Mouse (Mus musculus) hindbrain, embryonic 11.5 days (tissue): ENCODE results near the gene Plekhd1. TPM values are rescaled to one million over a fixed set of nuclear protein-coding genes. Genes with fewer than 3 reads are reported as not detected.

Experiments
- ATAC-seq: fragments of 200-750 bp; cut with Nextera tagmentation; 2 replicates; pipeline ENCODE4 v1.8.0; 2017; ENCODE audit warnings: mild to moderate bottlenecking, moderate TSS enrichment, moderate library complexity; ENCODE audit not compliant: low FRiP score
- DNase-seq: peaks from one replicate; pipeline ENCODE4 v3.0.0-alpha.2; 2015; ENCODE audit warnings: low spot score
- H3K27ac ChIP-seq: fragments of 300-500 bp; sonication (generic); 2 replicates; pipeline ENCODE4 v1.5.1; 2014; ENCODE audit warnings: mild to moderate bottlenecking, low read depth, low read length
- H3K27me3 ChIP-seq: fragments of 300-500 bp; sonication (generic); 2 replicates; pipeline ENCODE4 v1.6.1; 2014; ENCODE audit warnings: mild to moderate bottlenecking, low read length, moderate library complexity, mixed read lengths; ENCODE audit not compliant: control insufficient read depth, insufficient read depth
- H3K36me3 ChIP-seq: fragments of 300-500 bp; sonication (generic); 2 replicates; pipeline ENCODE4 v1.6.1; 2014; ENCODE audit warnings: mild to moderate bottlenecking, low read length, moderate library complexity, mixed read lengths; ENCODE audit not compliant: control insufficient read depth, insufficient read depth
- H3K4me1 ChIP-seq: fragments of 300-500 bp; sonication (generic); replicated peaks from 2 replicates; pipeline ENCODE4 v1.6.1; 2014; ENCODE audit warnings: low read length, mixed read lengths; ENCODE audit not compliant: control insufficient read depth, insufficient read depth
- H3K4me2 ChIP-seq: fragments of 300-500 bp; sonication (generic); replicated peaks from 2 replicates; pipeline ENCODE4 v1.6.1; 2014; ENCODE audit warnings: mild to moderate bottlenecking, low read depth, low read length
- H3K4me3 ChIP-seq: fragments of 300-500 bp; sonication (generic); 2 replicates; pipeline ENCODE4 v1.5.1; 2014; ENCODE audit warnings: low read depth, low read length
- H3K9ac ChIP-seq: fragments of 300-500 bp; sonication (generic); 2 replicates; pipeline ENCODE4 v1.6.1; 2014; ENCODE audit warnings: low read depth, low read length
- H3K9me3 ChIP-seq: fragments of 300-500 bp; sonication (generic); 2 replicates; pipeline ENCODE4 v1.6.1; 2016; ENCODE audit warnings: low read length; ENCODE audit not compliant: control insufficient read depth
- WGBS: fragments of 180-500 bp; shearing (Covaris S2); extraction: QIAGEN DNeasy Blood & Tissue Kit; methylation state at CpG from one replicate; pipeline ENCODE4 v1.1.7; 2014; 5-methylcytosine and 5-hydroxymethylcytosine counted together
- polyA plus RNA-seq: library from polyadenylated mRNA; unstranded; fragments of >200 nt; fragmentation: Nextera tagmentation; extraction: Ambion mirVana; gene quantifications from 2 replicates; pipeline ENCODE4 v1.2.1, GENCODE M21; 2014

The Plekhd1 gene
- polyA plus RNA-seq, 1 experiment from 2014 or later: 1.1 TPM

GRCm38 (mm10) chr12:80689696-80690095 lies 2.7 kb upstream of the Plekhd1 start:
- H3K9ac ChIP-seq: no peak overlapping the region

DNA sequence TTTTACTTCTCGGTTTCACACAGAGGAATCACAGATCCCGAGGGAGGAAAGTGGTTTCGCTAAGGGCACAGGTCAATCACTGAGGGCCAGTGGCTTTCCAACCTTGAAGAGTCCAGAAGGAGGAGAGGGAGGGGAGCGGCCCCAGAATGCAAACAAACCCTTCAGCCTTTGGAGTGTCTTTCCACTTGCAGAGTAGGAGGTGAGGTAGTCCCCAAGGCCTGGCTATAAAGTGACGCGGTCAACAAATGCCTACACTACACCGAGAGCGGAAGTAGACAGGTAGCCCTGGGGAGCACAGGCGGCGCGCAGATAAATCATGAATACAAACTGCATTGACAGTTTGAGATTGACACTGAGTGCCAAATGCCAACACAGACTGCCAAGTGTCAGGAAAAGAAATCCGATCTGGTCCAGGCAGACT lies 710 bp upstream of the Plekhd1 start:
- no peak overlapping the region for H3K4me3 ChIP-seq
- H3K27me3 ChIP-seq: peaks cover 31% of the 10 kb centered on the region
- no peak for ATAC-seq
- H3K4me2 ChIP-seq: peak overlapping the region; percentile 46; the same call in 1 of the 2 replicates
- no peaks in the 10 kb centered on the region for H3K9me3 ChIP-seq
- H3K4me1 ChIP-seq: no peaks in the 10 kb centered on the region
- DNase-seq: peak; percentile 9
- 11% methylated on average over 12 of the region's 12 CpGs for WGBS
- no peak overlapping the region for H3K27ac ChIP-seq
- H3K9ac ChIP-seq: no peak overlapping the region
- no peaks in the 10 kb centered on the region for H3K36me3 ChIP-seq

More at GRCm38 (mm10) chr12:80689696-80690095, 2.7 kb upstream of the Plekhd1 start:
- Histone ChIP-seq H3K4me1 (no peaks in the 10 kb centered on the region), H3K9me3 (no peaks in the 10 kb centered on the region), H3K4me3 (no peak overlapping the region), H3K4me2 (no peak overlapping the region), H3K36me3 (no peaks in the 10 kb centered on the region), H3K27ac (no peak overlapping the region), H3K27me3 (peaks cover 31% of the 10 kb centered on the region)
- WGBS: 53% methylated on average over 5 of the region's 5 CpGs
- DNase-seq (peak; percentile 11), ATAC-seq (no peak)

GRCm38 (mm10) chr12:80693700-80694099 lies 1.3 kb downstream of the Plekhd1 start:
- H3K4me3 ChIP-seq: no peak overlapping the region
- no peak overlapping the region for H3K4me2 ChIP-seq
- no peaks in the 10 kb centered on the region for H3K9me3 ChIP-seq
- 46% methylated on average over 2 of the region's 2 CpGs for WGBS
- H3K27me3 ChIP-seq: peaks cover 31% of the 10 kb centered on the region
- DNase-seq: no peak
- H3K9ac ChIP-seq: no peak overlapping the region
- ATAC-seq: no peak
- no peak overlapping the region for H3K27ac ChIP-seq
- H3K4me1 ChIP-seq: no peaks in the 10 kb centered on the region
- no peaks in the 10 kb centered on the region for H3K36me3 ChIP-seq

- 85% methylated on average over 3 of the region's 3 CpGs for WGBS
- ATAC-seq: no peak
- Histone ChIP-seq H3K27me3 (peaks cover 31% of the 10 kb centered on the region), H3K27ac (no peak overlapping the region), H3K9me3 (no peaks in the 10 kb centered on the region), H3K9ac (no peak overlapping the region), H3K4me2 (no peak overlapping the region), H3K4me1 (no peaks in the 10 kb centered on the region), H3K36me3 (no peaks in the 10 kb centered on the region), H3K4me3 (no peak overlapping the region)
- no peak for DNase-seq
These were observed 2.6 kb downstream of the Plekhd1 start for GRCm38 (mm10) chr12:80695004-80695403.

GRCm38 (mm10) chr12:80698526-80699143 lies 6.2 kb downstream of the Plekhd1 start:
- ATAC-seq (no peak), DNase-seq (no peak)
- Histone ChIP-seq H3K4me3 (no peak overlapping the region), H3K27ac (no peak overlapping the region), H3K9ac (no peak overlapping the region), H3K36me3 (no peaks in the 10 kb centered on the region), H3K9me3 (no peaks in the 10 kb centered on the region), H3K27me3 (peaks cover 7% of the 10 kb centered on the region), H3K4me1 (no peaks in the 10 kb centered on the region), H3K4me2 (no peak overlapping the region)
- WGBS: 89% methylated on average over 5 of the region's 5 CpGs

GRCm38 (mm10) chr12:80699144-80699531 lies 6.7 kb downstream of the Plekhd1 start:
- 70% methylated on average over 2 of the region's 2 CpGs for WGBS
- H3K27me3 ChIP-seq: 0 out of 2 replicates have a peak, but pooled peaks cover 3% of the 10 kb centered on the region
- H3K9me3 ChIP-seq: no peaks in the 10 kb centered on the region
- no peak for DNase-seq
- H3K4me2 ChIP-seq: no peak overlapping the region
- no peak for ATAC-seq
- H3K4me1 ChIP-seq: no peaks in the 10 kb centered on the region
- H3K36me3 ChIP-seq: no peaks in the 10 kb centered on the region
- H3K9ac ChIP-seq: no peak overlapping the region
- no peak overlapping the region for H3K27ac ChIP-seq
- no peak overlapping the region for H3K4me3 ChIP-seq

- Histone ChIP-seq H3K9ac (no peak overlapping the region), H3K27ac (no peak overlapping the region), H3K9me3 (no peaks in the 10 kb centered on the region), H3K4me1 (no peaks in the 10 kb centered on the region), H3K4me3 (no peak overlapping the region), H3K27me3 (no peaks in the 10 kb centered on the region), H3K36me3 (no peaks in the 10 kb centered on the region), H3K4me2 (no peak overlapping the region)
- WGBS: 86% methylated on average over 7 of the region's 7 CpGs
- ATAC-seq (no peak), DNase-seq (no peak)
These were observed 8.9 kb downstream of the Plekhd1 start for GRCm38 (mm10) chr12:80701332-80701731.

GRCm38 (mm10) chr12:80706208-80706914 lies 14.0 kb downstream of the Plekhd1 start:
- ATAC-seq (no peak), DNase-seq (no peak)
- no peak overlapping the region for H3K4me3 ChIP-seq
- H3K9ac ChIP-seq: no peak overlapping the region
- 0 out of 2 replicates have a peak, but pooled peaks cover 2% of the 10 kb centered on the region for H3K4me1 ChIP-seq
- no peaks in the 10 kb centered on the region for H3K36me3 ChIP-seq
- H3K4me2 ChIP-seq: no peak overlapping the region
- H3K27me3 ChIP-seq: no peaks in the 10 kb centered on the region
- no peak overlapping the region for H3K27ac ChIP-seq
- H3K9me3 ChIP-seq: no peaks in the 10 kb centered on the region
- 62% methylated on average over 11 of the region's 11 CpGs for WGBS
